Mouse (Mus musculus) heart, postnatal 0 days (tissue): Measurements from ENCODE around the gene Ly75. TPM values are rescaled to one million over a fixed set of nuclear protein-coding genes. Genes with fewer than 3 reads are reported as not detected.

Experiments
- ATAC-seq: fragments of 200-750 bp; cut with Nextera tagmentation; 2 replicates; pipeline ENCODE4 v1.8.0; 2017; ENCODE audit warnings: low read depth, moderate number of reproducible peaks, moderate library complexity; ENCODE audit not compliant: insufficient read depth
- DNase-seq: peaks from one replicate; pipeline ENCODE4 v3.0.0-alpha.2; 2016; ENCODE audit warnings: low spot score
- H3K27ac ChIP-seq: fragments of 300-500 bp; sonication (generic); 2 replicates; pipeline ENCODE4 v1.5.1; 2014; ENCODE audit warnings: low read depth, mild to moderate bottlenecking
- H3K27me3 ChIP-seq: fragments of 300-500 bp; sonication (generic); 2 replicates; pipeline ENCODE4 v1.6.1; 2014; ENCODE audit warnings: low read length, mixed read lengths; ENCODE audit not compliant: control insufficient read depth, insufficient read depth
- H3K36me3 ChIP-seq: fragments of 300-500 bp; sonication (generic); replicated peaks from 2 replicates; pipeline ENCODE4 v1.6.1; 2014; ENCODE audit warnings: low read length, mixed read lengths; ENCODE audit not compliant: control insufficient read depth, insufficient read depth
- H3K4me1 ChIP-seq: fragments of 300-500 bp; sonication (generic); 2 replicates; pipeline ENCODE4 v1.6.1; 2014; ENCODE audit warnings: antibody characterized with exemption; ENCODE audit not compliant: control insufficient read depth, insufficient read depth
- H3K4me2 ChIP-seq: fragments of 300-500 bp; sonication (generic); 2 replicates; pipeline ENCODE4 v1.6.1; 2014; ENCODE audit warnings: low read depth, mild to moderate bottlenecking, low read length, moderate library complexity
- H3K4me3 ChIP-seq: fragments of 300-500 bp; sonication (generic); 2 replicates; pipeline ENCODE4 v1.5.1; 2014; ENCODE audit warnings: low read depth, low read length
- H3K9ac ChIP-seq: fragments of 300-500 bp; sonication (generic); replicated peaks from 2 replicates; pipeline ENCODE4 v1.6.1; 2014; ENCODE audit warnings: low read depth, low read length, mixed read lengths
- H3K9me3 ChIP-seq: fragments of 300-500 bp; sonication (generic); replicated peaks from 2 replicates; pipeline ENCODE4 v1.6.1; 2016; ENCODE audit warnings: low read length; ENCODE audit not compliant: control insufficient read depth
- CTCF ChIP-seq: IDR thresholded peaks from 2 replicates; pipeline ENCODE4 v1.5.1; 2016; ENCODE audit warnings: antibody characterized with exemption, control low read depth, low read depth
- EP300 ChIP-seq: IDR thresholded peaks from 2 replicates; pipeline ENCODE4 v1.6.1; 2016; ENCODE audit warnings: antibody characterized with exemption, low read depth
- WGBS: fragments of 180-500 bp; shearing (Covaris S2); extraction: QIAGEN DNeasy Blood & Tissue Kit; methylation state at CpG from one replicate; pipeline ENCODE4 v1.1.7; 2014; 5-methylcytosine and 5-hydroxymethylcytosine counted together
- polyA plus RNA-seq: library from polyadenylated mRNA; unstranded; fragments of >200 nt; fragmentation: Nextera tagmentation; extraction: Ambion mirVana; gene quantifications from 2 replicates; pipeline ENCODE4 v1.2.1, GENCODE M21; 2015
- total RNA-seq: library from RNA; depleted of rRNA; stranded (reverse); fragments of >200 nt; gene quantifications from 2 replicates; pipeline ENCODE4 v1.2.3, GENCODE M21; 2014; ENCODE audit warnings: low replicate concordance

The Ly75 gene
- total and polyA plus RNA-seq, 2 experiments from 2014 or later = 0.34 to 0.64 TPM

DNA sequence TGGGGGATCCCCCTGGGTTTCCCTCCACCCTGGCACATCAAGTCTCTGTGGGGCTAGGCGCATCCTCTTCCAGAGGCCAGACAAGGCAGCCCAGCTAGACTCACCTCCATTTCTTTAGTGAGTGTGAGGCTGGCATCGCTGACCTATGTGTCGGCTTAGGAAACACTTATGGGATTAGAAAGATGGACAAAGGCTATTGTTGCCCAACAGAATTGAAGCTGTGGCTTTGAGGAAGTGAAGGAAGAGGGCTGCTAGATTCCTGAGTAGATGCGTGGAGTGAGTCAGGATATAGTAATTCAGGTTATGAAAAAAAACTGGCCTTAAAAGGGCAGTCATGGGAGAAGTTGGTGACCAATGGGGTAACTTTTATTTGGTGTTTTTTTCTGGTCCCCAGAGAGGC lies 13.6 kb downstream of the Ly75 start:
- DNase-seq (no peak), ATAC-seq (no peak)
- Histone ChIP-seq H3K9me3 (no peaks in the 10 kb centered on the region), H3K27me3 (no peaks in the 10 kb centered on the region), H3K4me3 (no peak overlapping the region), H3K4me2 (no peak overlapping the region), H3K36me3 (no peaks in the 10 kb centered on the region), H3K9ac (no peak overlapping the region), H3K27ac (no peak overlapping the region), H3K4me1 (peaks cover 22% of the 10 kb centered on the region)
- 73% methylated on average over 4 of the region's 4 CpGs for WGBS
- TF ChIP-seq CTCF (no peak), EP300 (no peak)

- Histone ChIP-seq H3K4me3 (no peak overlapping the region), H3K4me2 (no peak overlapping the region), H3K27me3 (no peaks in the 10 kb centered on the region), H3K27ac (no peak overlapping the region), H3K9ac (no peak overlapping the region), H3K9me3 (no peaks in the 10 kb centered on the region), H3K36me3 (no peaks in the 10 kb centered on the region), H3K4me1 (peaks cover 22% of the 10 kb centered on the region)
- 72% methylated on average over 7 of the region's 7 CpGs for WGBS
- ATAC-seq (no peak), DNase-seq (no peak)
- TF ChIP-seq CTCF = no peak
- TF ChIP-seq EP300 = no peak
Measured at GRCm38 (mm10) chr2:60367871-60368270, 15.2 kb downstream of the Ly75 start.

- Histone ChIP-seq H3K27ac (no peak overlapping the region), H3K4me2 (no peak overlapping the region), H3K4me1 (peaks cover 22% of the 10 kb centered on the region), H3K4me3 (no peak overlapping the region), H3K36me3 (no peaks in the 10 kb centered on the region), H3K27me3 (no peaks in the 10 kb centered on the region), H3K9me3 (no peaks in the 10 kb centered on the region), H3K9ac (no peak overlapping the region)
- WGBS = 100% methylated on average over 2 of the region's 2 CpGs
- DNase-seq = no peak
- no peak for ATAC-seq
- no peak for TF ChIP-seq EP300
- TF ChIP-seq CTCF = no peak
Measured at GRCm38 (mm10) chr2:60367204-60367603, 15.9 kb downstream of the Ly75 start.

DNA sequence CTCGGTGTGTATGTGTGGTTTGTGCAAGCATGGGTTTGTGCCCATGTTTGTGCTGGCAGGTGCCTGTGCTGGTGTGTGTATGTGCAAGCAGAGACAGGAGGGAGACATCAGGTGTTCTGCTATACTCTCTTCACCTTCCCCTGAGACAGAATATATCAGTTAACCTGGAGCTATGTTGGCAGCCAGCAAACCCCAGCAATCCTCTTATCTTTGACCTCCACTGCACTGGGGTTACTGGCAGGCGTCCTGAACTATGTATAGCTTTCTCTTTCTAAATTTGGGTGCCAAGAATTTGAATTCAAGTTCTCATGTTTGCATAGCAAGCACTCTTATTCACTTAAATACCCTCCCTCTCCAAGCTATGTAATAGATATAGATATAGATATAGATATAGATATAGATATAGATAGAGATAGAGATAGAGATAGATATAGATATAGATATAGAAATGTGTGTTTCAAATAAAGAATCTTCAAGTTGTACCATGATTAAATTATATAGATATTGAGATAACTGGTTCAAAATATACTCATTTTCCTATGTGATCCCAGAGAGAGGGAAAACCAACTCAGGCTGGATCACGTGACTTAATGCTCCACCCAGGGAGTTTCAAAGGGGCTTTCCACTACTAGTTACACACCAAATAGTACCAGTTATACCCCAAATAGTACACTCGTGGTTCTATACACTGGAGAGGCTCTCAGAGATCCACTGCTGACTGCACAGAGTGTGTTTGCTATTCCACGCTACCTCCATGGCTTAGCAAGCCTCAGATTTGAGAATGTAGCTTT lies 17.1 kb downstream of the Ly75 start:
- WGBS = 55% methylated on average over 5 of the region's 5 CpGs
- ATAC-seq (no peak; the same call in 1 of the 2 replicates), DNase-seq (no peak)
- Histone ChIP-seq H3K36me3 (no peaks in the 10 kb centered on the region), H3K9me3 (no peaks in the 10 kb centered on the region), H3K27ac (no peak overlapping the region), H3K9ac (no peak overlapping the region), H3K4me2 (no peak overlapping the region), H3K27me3 (no peaks in the 10 kb centered on the region), H3K4me3 (no peak overlapping the region), H3K4me1 (peaks cover 22% of the 10 kb centered on the region)
- TF ChIP-seq CTCF (no peak), EP300 (no peak)

DNA sequence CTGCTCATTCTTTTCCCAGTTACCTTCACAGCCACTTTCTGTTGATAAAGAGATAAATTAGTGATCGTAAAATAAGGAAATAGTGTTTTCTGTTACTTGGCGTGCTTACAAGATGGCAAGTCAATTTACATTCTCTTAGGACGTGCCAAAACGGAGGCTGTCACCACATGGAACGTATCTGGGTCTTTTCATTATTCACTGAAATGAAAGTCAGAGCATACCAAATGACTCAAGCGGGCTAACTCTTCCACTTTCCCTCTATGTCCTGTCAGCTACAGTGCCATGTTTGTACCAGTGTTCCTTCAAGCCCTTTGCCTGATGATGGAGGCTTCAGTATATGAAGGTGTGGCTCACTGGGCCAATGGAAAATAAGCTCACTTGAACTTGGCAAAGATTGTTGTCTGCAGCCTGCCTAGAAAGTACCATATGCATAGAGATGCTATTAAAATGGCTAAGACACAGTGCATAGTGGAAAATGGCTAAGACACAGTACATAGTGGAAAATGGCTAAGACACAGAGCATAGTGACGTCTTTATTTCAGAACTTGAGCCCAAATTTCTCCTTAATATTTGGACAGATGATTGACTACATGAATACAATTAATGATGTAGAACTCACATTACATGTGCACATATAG lies 17.8 kb downstream of the Ly75 start:
- no peak for DNase-seq
- TF ChIP-seq EP300 = no peak
- no peak for TF ChIP-seq CTCF
- Histone ChIP-seq H3K4me3 (no peak overlapping the region), H3K27ac (no peak overlapping the region), H3K36me3 (no peaks in the 10 kb centered on the region), H3K9me3 (no peaks in the 10 kb centered on the region), H3K4me1 (peaks cover 22% of the 10 kb centered on the region), H3K27me3 (no peaks in the 10 kb centered on the region), H3K4me2 (no peak overlapping the region), H3K9ac (no peak overlapping the region)
- 58% methylated on average over 7 of the region's 7 CpGs for WGBS
- ATAC-seq = no peak
